Mouse (Mus musculus): Measurements from ENCODE around the gene Dgkh. TPM values are rescaled to one million over a fixed set of nuclear protein-coding genes. Genes with fewer than 3 reads are reported as not detected.

Gene Dgkh
- total and polyA plus RNA-seq, 2 experiments from 2014 or later, result 1.2 to 4.7 TPM

DNA sequence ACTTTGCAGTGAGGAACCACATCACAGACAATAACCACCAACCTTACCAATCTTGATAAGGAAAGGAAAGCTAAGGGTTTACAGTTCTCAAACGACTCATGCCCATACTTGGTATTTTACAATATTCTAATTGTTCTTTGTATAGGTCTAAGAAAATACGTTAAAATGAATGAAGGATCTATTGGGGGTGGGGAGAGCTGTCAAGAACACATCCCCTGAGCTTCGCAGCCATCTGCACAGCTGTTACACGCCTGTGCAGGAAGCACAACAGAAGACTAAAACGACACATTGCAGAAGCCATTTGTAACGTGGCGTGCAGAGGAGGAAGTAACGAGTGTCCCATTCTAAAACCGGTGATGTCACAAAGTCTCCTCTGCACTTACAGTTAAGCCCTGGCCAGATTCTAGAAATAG, 113.7 kb downstream of the Dgkh start:
- H3K4me3 ChIP-seq (ENCODE audit: low read depth, low read length), result no peak overlapping the region
- H3K27me3 ChIP-seq (ENCODE audit: control insufficient read depth, insufficient read depth, low read length), result no peaks in the 10 kb centered on the region
- WGBS, result 64% methylated on average over 9 of the region's 9 CpGs
- H3K4me2 ChIP-seq (ENCODE audit: low read depth, low read length), result no peak overlapping the region
- DNase-seq (ENCODE audit: low spot score), result no peak
- H3K9me3 ChIP-seq (replicated peaks; ENCODE audit: control insufficient read depth, low read length), result no peaks in the 10 kb centered on the region
- TF ChIP-seq EP300 (IDR thresholded peaks at IDR 0.05; ENCODE audit: low read depth) (no peak), CTCF (IDR thresholded peaks at IDR 0.05; ENCODE audit: low read depth) (no peak)
- no peaks in the 10 kb centered on the region for H3K4me1 ChIP-seq (ENCODE audit: control insufficient read depth, insufficient read depth)
- ATAC-seq (ENCODE audit: insufficient read depth, low read depth), result no peak
- no peak overlapping the region for H3K9ac ChIP-seq (replicated peaks; ENCODE audit: low read depth, low read length)
- peaks cover 5% of the 10 kb centered on the region for H3K36me3 ChIP-seq (replicated peaks; ENCODE audit: control insufficient read depth, insufficient read depth, low read length)
- H3K27ac ChIP-seq (ENCODE audit: low read depth), result no peak overlapping the region

GRCm38 (mm10) chr14:78613569-78613968, 119.0 kb downstream of the Dgkh start:
- H3K9me3 ChIP-seq (replicated peaks; ENCODE audit: control insufficient read depth, low read length), result no peaks in the 10 kb centered on the region
- H3K4me1 ChIP-seq (ENCODE audit: control insufficient read depth, insufficient read depth), result no peaks in the 10 kb centered on the region
- 75% methylated on average over 5 of the region's 5 CpGs for WGBS
- no peak overlapping the region for H3K27ac ChIP-seq (ENCODE audit: low read depth)
- no peak overlapping the region for H3K4me3 ChIP-seq (ENCODE audit: low read depth, low read length)
- no peak overlapping the region for H3K9ac ChIP-seq (replicated peaks; ENCODE audit: low read depth, low read length)
- H3K4me2 ChIP-seq (ENCODE audit: low read depth, low read length), result no peak overlapping the region
- ATAC-seq (ENCODE audit: insufficient read depth, low read depth) (no peak), DNase-seq (ENCODE audit: low spot score) (no peak)
- TF ChIP-seq CTCF (IDR thresholded peaks at IDR 0.05; ENCODE audit: low read depth), result peak; percentile 50
- TF ChIP-seq EP300 (IDR thresholded peaks at IDR 0.05; ENCODE audit: low read depth), result no peak
- no peaks in the 10 kb centered on the region for H3K27me3 ChIP-seq (ENCODE audit: control insufficient read depth, insufficient read depth, low read length)
- peaks cover 10% of the 10 kb centered on the region for H3K36me3 ChIP-seq (replicated peaks; ENCODE audit: control insufficient read depth, insufficient read depth, low read length)

DNA sequence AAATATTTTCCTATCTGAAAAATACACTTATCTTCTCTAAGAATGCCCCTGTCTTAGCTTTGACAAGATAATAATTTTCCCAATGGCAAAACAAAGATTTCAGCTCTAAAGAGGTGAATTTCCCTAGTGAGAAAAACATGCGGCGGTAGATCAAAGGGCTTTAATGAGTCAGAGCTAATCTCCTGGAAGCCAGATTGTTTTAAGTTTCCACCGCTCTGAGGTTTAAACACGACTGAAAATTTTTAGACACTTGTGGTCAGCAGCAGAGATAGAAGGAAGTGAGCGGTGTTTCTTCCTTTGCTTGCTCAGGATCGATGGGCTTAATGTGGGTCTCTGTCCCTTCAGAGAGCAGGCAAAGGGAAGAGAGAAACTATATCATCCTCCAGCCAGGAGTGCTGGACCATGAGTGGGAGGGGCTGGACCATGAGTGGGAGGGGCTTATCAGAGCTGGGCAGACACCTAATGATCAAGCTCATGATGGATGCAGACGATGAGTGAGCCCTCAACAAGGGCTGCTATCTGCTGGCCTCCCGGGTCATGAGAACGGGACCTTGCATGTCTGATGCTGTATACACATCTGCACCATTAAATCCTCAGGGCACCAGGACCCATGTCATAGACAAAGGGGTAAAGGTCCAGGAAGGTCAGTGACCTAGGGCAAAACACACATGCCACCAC, 120.3 kb downstream of the Dgkh start:
- DNase-seq (ENCODE audit: low spot score) (no peak), ATAC-seq (ENCODE audit: insufficient read depth, low read depth) (no peak)
- H3K4me3 ChIP-seq (ENCODE audit: low read depth, low read length), result no peak overlapping the region
- H3K27me3 ChIP-seq (ENCODE audit: control insufficient read depth, insufficient read depth, low read length), result no peaks in the 10 kb centered on the region
- no peak overlapping the region for H3K27ac ChIP-seq (ENCODE audit: low read depth)
- WGBS, result 68% methylated on average over 9 of the region's 9 CpGs
- H3K36me3 ChIP-seq (replicated peaks; ENCODE audit: control insufficient read depth, insufficient read depth, low read length), result peaks cover 10% of the 10 kb centered on the region; the same call in 1 of the 2 replicates
- no peaks in the 10 kb centered on the region for H3K9me3 ChIP-seq (replicated peaks; ENCODE audit: control insufficient read depth, low read length)
- H3K4me2 ChIP-seq (ENCODE audit: low read depth, low read length), result no peak overlapping the region
- no peaks in the 10 kb centered on the region for H3K4me1 ChIP-seq (ENCODE audit: control insufficient read depth, insufficient read depth)
- no peak overlapping the region for H3K9ac ChIP-seq (replicated peaks; ENCODE audit: low read depth, low read length)
- no peak for TF ChIP-seq CTCF (IDR thresholded peaks at IDR 0.05; ENCODE audit: low read depth)
- no peak for TF ChIP-seq EP300 (IDR thresholded peaks at IDR 0.05; ENCODE audit: low read depth)

GRCm38 (mm10) chr14:78594916-78595315, 137.7 kb downstream of the Dgkh start:
- Histone ChIP-seq H3K4me1 (ENCODE audit: control insufficient read depth, insufficient read depth) (no peaks in the 10 kb centered on the region), H3K4me3 (ENCODE audit: low read depth, low read length) (no peak overlapping the region), H3K27me3 (ENCODE audit: control insufficient read depth, insufficient read depth, low read length) (no peaks in the 10 kb centered on the region), H3K36me3 (replicated peaks; ENCODE audit: control insufficient read depth, insufficient read depth, low read length) (peaks cover 36% of the 10 kb centered on the region; the same call in 1 of the 2 replicates), H3K4me2 (ENCODE audit: low read depth, low read length) (no peak overlapping the region), H3K9me3 (replicated peaks; ENCODE audit: control insufficient read depth, low read length) (no peaks in the 10 kb centered on the region), H3K9ac (replicated peaks; ENCODE audit: low read depth, low read length) (no peak overlapping the region), H3K27ac (ENCODE audit: low read depth) (no peak overlapping the region)
- ATAC-seq (ENCODE audit: insufficient read depth, low read depth), result no peak
- no peak for DNase-seq (ENCODE audit: low spot score)
- no peak for TF ChIP-seq EP300 (IDR thresholded peaks at IDR 0.05; ENCODE audit: low read depth)
- no peak for TF ChIP-seq CTCF (IDR thresholded peaks at IDR 0.05; ENCODE audit: low read depth)
- 68% methylated on average over 6 of the region's 6 CpGs for WGBS

GRCm38 (mm10) chr14:78592965-78593364, 139.6 kb downstream of the Dgkh start:
- Histone ChIP-seq H3K27ac (ENCODE audit: low read depth) (no peak overlapping the region), H3K36me3 (replicated peaks; ENCODE audit: control insufficient read depth, insufficient read depth, low read length) (peaks cover 25% of the 10 kb centered on the region), H3K27me3 (ENCODE audit: control insufficient read depth, insufficient read depth, low read length) (no peaks in the 10 kb centered on the region), H3K4me1 (ENCODE audit: control insufficient read depth, insufficient read depth) (no peaks in the 10 kb centered on the region), H3K4me2 (ENCODE audit: low read depth, low read length) (no peak overlapping the region), H3K9me3 (replicated peaks; ENCODE audit: control insufficient read depth, low read length) (no peaks in the 10 kb centered on the region), H3K9ac (replicated peaks; ENCODE audit: low read depth, low read length) (no peak overlapping the region), H3K4me3 (ENCODE audit: low read depth, low read length) (no peak overlapping the region)
- TF ChIP-seq EP300 (IDR thresholded peaks at IDR 0.05; ENCODE audit: low read depth), result no peak
- TF ChIP-seq CTCF (IDR thresholded peaks at IDR 0.05; ENCODE audit: low read depth), result no peak
- ATAC-seq (ENCODE audit: insufficient read depth, low read depth), result no peak
- DNase-seq (ENCODE audit: low spot score), result no peak
- WGBS, result 89% methylated on average over 3 of the region's 3 CpGs

- WGBS, result 12% methylated on average over 2 of the region's 2 CpGs
- Histone ChIP-seq H3K9me3 (replicated peaks; ENCODE audit: control insufficient read depth, low read length) (no peaks in the 10 kb centered on the region), H3K4me2 (ENCODE audit: low read depth, low read length) (no peak overlapping the region), H3K4me3 (ENCODE audit: low read depth, low read length) (no peak overlapping the region), H3K27ac (ENCODE audit: low read depth) (no peak overlapping the region), H3K36me3 (replicated peaks; ENCODE audit: control insufficient read depth, insufficient read depth, low read length) (peaks cover 24% of the 10 kb centered on the region), H3K9ac (replicated peaks; ENCODE audit: low read depth, low read length) (no peak overlapping the region), H3K4me1 (ENCODE audit: control insufficient read depth, insufficient read depth) (no peaks in the 10 kb centered on the region), H3K27me3 (ENCODE audit: control insufficient read depth, insufficient read depth, low read length) (no peaks in the 10 kb centered on the region)
- ATAC-seq (ENCODE audit: insufficient read depth, low read depth) (no peak), DNase-seq (ENCODE audit: low spot score) (no peak)
- peak; percentile 43 for TF ChIP-seq CTCF (IDR thresholded peaks at IDR 0.05; ENCODE audit: low read depth)
- TF ChIP-seq EP300 (IDR thresholded peaks at IDR 0.05; ENCODE audit: low read depth), result no peak
Observed at GRCm38 (mm10) chr14:78590335-78590734, 142.2 kb downstream of the Dgkh start.

Data from heart, postnatal 0 days (tissue).